Mouse (Mus musculus): ENCODE results near the gene Gch1. TPM values are rescaled to one million over a fixed set of nuclear protein-coding genes. Genes with fewer than 3 reads are reported as not detected.

Gene Gch1
- total and polyA plus RNA-seq, 3 experiments: 4.4 to 6.6 TPM; not detected in 1

- Histone ChIP-seq H3K4me3 (ENCODE audit: control insufficient read depth in 1 of 2, insufficient read depth in 1 of 2, low read depth in 2 of 2, low read length in 2 of 2) (no peak overlapping the region), H3K4me1 (ENCODE audit: control insufficient read depth in 1 of 2, insufficient read depth in 2 of 2, low read length in 2 of 2) (peaks cover 0 to 9% of the 10 kb centered on the region in 2 experiments; a peak in 2 of 4 replicates), H3K27me3 (ENCODE audit: control insufficient read depth in 1 of 2, insufficient read depth in 2 of 2, low read length in 2 of 2) (no peaks in the 10 kb centered on the region), H3K27ac (ENCODE audit: control insufficient read depth, low read depth, low read length) (no peak overlapping the region), H3K9me3 (replicated peaks; ENCODE audit: insufficient read depth, low read length) (no peaks in the 10 kb centered on the region), H3K36me3 (ENCODE audit: control insufficient read depth in 1 of 2, insufficient read depth in 2 of 2, low read length in 2 of 2) (peaks cover 5 to 6% of the 10 kb centered on the region in 2 experiments; a peak in 3 of 4 replicates), H3K79me2 (ENCODE audit: control insufficient read depth, insufficient read depth, low read length, poor library complexity) (no peaks in the 10 kb centered on the region), H3K9ac (ENCODE audit: control insufficient read depth, low read depth, low read length, poor library complexity, severe bottlenecking) (no peak overlapping the region)
- TF ChIP-seq MAFK (IDR thresholded peaks at IDR 0.05; ENCODE audit: borderline replicate concordance, low read depth, low read length) (no peak), TBP (IDR thresholded peaks at IDR 0.05; ENCODE audit: low read depth, low read length) (no peak), MYB (IDR thresholded peaks at IDR 0.05; ENCODE audit: low read depth, low read length) (no peak), TAL1 (IDR thresholded peaks at IDR 0.05; ENCODE audit: low read length) (no peak), ZC3H11A (IDR thresholded peaks at IDR 0.05; ENCODE audit: low read depth, low read length) (no peak), E2F4 (IDR thresholded peaks at IDR 0.05; ENCODE audit: borderline replicate concordance, low read depth, low read length) (no peak)
- DNase-seq (ENCODE audit: low read depth, low spot score): no peak
Measured at GRCm38 (mm10) chr14:47165117-47165516, 24.1 kb downstream of the Gch1 start.

- DNase-seq (ENCODE audit: low read depth, low spot score): no peak
- H3K9me3 ChIP-seq (replicated peaks; ENCODE audit: insufficient read depth, low read length): no peaks in the 10 kb centered on the region
- no peaks in the 10 kb centered on the region for H3K27me3 ChIP-seq (ENCODE audit: control insufficient read depth in 1 of 2, insufficient read depth in 2 of 2, low read length in 2 of 2)
- H3K36me3 ChIP-seq (ENCODE audit: control insufficient read depth in 1 of 2, insufficient read depth in 2 of 2, low read length in 2 of 2): peaks cover 0 to 5% of the 10 kb centered on the region in 2 experiments; a peak in 2 of 4 replicates
- H3K79me2 ChIP-seq (ENCODE audit: control insufficient read depth, insufficient read depth, low read length, poor library complexity): no peaks in the 10 kb centered on the region
- TF ChIP-seq POLR2A (IDR thresholded peaks at IDR 0.05; ENCODE audit: control insufficient read depth in 1 of 2, insufficient read depth in 1 of 2, low read depth in 1 of 2, low read length in 2 of 2, poor library complexity in 1 of 2) (no peak), E2F4 (IDR thresholded peaks at IDR 0.05; ENCODE audit: borderline replicate concordance, low read depth, low read length) (no peak), RCOR1 (IDR thresholded peaks at IDR 0.05; ENCODE audit: low read depth, low read length) (no peak), SIN3A (IDR thresholded peaks at IDR 0.05; ENCODE audit: low read length) (no peak), EP300 (IDR thresholded peaks at IDR 0.05; ENCODE audit: low read depth in 1 of 2, low read length in 2 of 2) (no peak), KAT2A (conservative IDR thresholded peaks at IDR 0.05; ENCODE audit: low read depth, low read length) (no peak), GATA1 (IDR thresholded peaks at IDR 0.05; ENCODE audit: low read depth, low read length) (no peak), CTCF (IDR thresholded peaks at IDR 0.05 in 2 of 3, conservative IDR thresholded peaks at IDR 0.05 in 1 of 3; ENCODE audit: control insufficient read depth in 1 of 3, insufficient read depth in 1 of 3, low read depth in 2 of 3, low read length in 3 of 3, poor library complexity in 1 of 3, severe bottlenecking in 1 of 3) (no peak), CHD1 (IDR thresholded peaks at IDR 0.05; ENCODE audit: low read depth, low read length) (no peak), POLR2AphosphoS5 (IDR thresholded peaks at IDR 0.05; ENCODE audit: borderline replicate concordance, low read depth, low read length) (no peak), GABPA (IDR thresholded peaks at IDR 0.05; ENCODE audit: low read depth, low read length) (no peak), ELF1 (IDR thresholded peaks at IDR 0.05; ENCODE audit: low read depth, low read length) (no peak), MXI1 (IDR thresholded peaks at IDR 0.05; ENCODE audit: low read depth, low read length) (no peak), BHLHE40 (IDR thresholded peaks at IDR 0.05; ENCODE audit: borderline replicate concordance, low read depth, low read length) (no peak), JUND (IDR thresholded peaks at IDR 0.05; ENCODE audit: low read depth, low read length) (no peak), ZKSCAN1 (IDR thresholded peaks at IDR 0.05; ENCODE audit: low read depth, low read length) (no peak), TBP (IDR thresholded peaks at IDR 0.05; ENCODE audit: low read depth, low read length) (no peak), POLR2AphosphoS2 (IDR thresholded peaks at IDR 0.05; ENCODE audit: low read length) (no peak)
- H3K27ac ChIP-seq (ENCODE audit: control insufficient read depth, low read depth, low read length): no peak overlapping the region
- no peak overlapping the region for H3K4me3 ChIP-seq (ENCODE audit: control insufficient read depth in 1 of 2, insufficient read depth in 1 of 2, low read depth in 2 of 2, low read length in 2 of 2)
- no peak overlapping the region for H3K9ac ChIP-seq (ENCODE audit: control insufficient read depth, low read depth, low read length, poor library complexity, severe bottlenecking)
- peaks cover 0 to 3% of the 10 kb centered on the region in 2 experiments; a peak in 1 of 4 replicates for H3K4me1 ChIP-seq (ENCODE audit: control insufficient read depth in 1 of 2, insufficient read depth in 2 of 2, low read length in 2 of 2)
Measured at GRCm38 (mm10) chr14:47161921-47162427, 27.2 kb downstream of the Gch1 start.

Data from MEL (cell line).